Mouse (Mus musculus) kidney, adult 2 months (tissue): ENCODE data around the gene Hpn. TPM values are rescaled to one million over a fixed set of nuclear protein-coding genes. Genes with fewer than 3 reads are reported as not detected.
A peak's percentile ranks its signal among the peaks of the same experiment; 100 is the strongest.

Experiments
- DNase-seq: peaks from one replicate; pipeline ENCODE4 v3.0.0; 2021
- H3K27ac ChIP-seq: fragments of 200-500 bp; 2 replicates; pipeline ENCODE4 v1.5.1; 2012; ENCODE audit warnings: low read depth, low read length, control low read depth, inconsistent platforms; ENCODE audit not compliant: insufficient read depth
- H3K27me3 ChIP-seq: fragments of 200-500 bp; replicated peaks from 2 replicates; pipeline ENCODE4 v1.6.1; 2012; ENCODE audit warnings: mild to moderate bottlenecking, moderate library complexity, low read length, inconsistent platforms; ENCODE audit not compliant: control insufficient read depth, insufficient read depth
- H3K36me3 ChIP-seq: fragments of 200-500 bp; 2 replicates; pipeline ENCODE4 v1.6.1; 2012; ENCODE audit warnings: mild to moderate bottlenecking, moderate library complexity, low read length, inconsistent platforms; ENCODE audit not compliant: control insufficient read depth, insufficient read depth
- H3K4me1 ChIP-seq: fragments of 200-500 bp; 2 replicates; pipeline ENCODE4 v1.6.1; 2011; ENCODE audit warnings: low read length; ENCODE audit not compliant: control insufficient read depth, insufficient read depth
- H3K4me3 ChIP-seq: fragments of 200-500 bp; 2 replicates; pipeline ENCODE4 v1.5.1; 2011; ENCODE audit warnings: mild to moderate bottlenecking, low read depth, low read length, control low read depth; ENCODE audit not compliant: insufficient read depth
- CTCF ChIP-seq: fragments of 200-500 bp; conservative IDR thresholded peaks from 2 replicates; pipeline ENCODE4 v1.5.1; 2011; ENCODE audit warnings: low read depth, mild to moderate bottlenecking, control low read depth, low read length, moderate library complexity, mixed read lengths; ENCODE audit not compliant: insufficient read depth, insufficient read length
- POLR2A ChIP-seq: fragments of 200-500 bp; IDR thresholded peaks from one replicate; pipeline ENCODE4 v1.6.1; 2011; ENCODE audit warnings: low read depth, low read length, control low read depth
- WGBS: fragments of 180-500 bp; shearing (Covaris S2); methylation state at CpG from one replicate; pipeline ENCODE4 v1.1.7; 2018; 5-methylcytosine and 5-hydroxymethylcytosine counted together
- polyA plus RNA-seq: library from polyadenylated mRNA; depleted of rRNA; stranded (reverse); fragments of >200 nt; gene quantifications from 2 replicates; pipeline ENCODE4 v1.2.3, GENCODE M21; 2012

Hpn gene
- polyA plus RNA-seq, 1 experiment: 626 TPM

DNA sequence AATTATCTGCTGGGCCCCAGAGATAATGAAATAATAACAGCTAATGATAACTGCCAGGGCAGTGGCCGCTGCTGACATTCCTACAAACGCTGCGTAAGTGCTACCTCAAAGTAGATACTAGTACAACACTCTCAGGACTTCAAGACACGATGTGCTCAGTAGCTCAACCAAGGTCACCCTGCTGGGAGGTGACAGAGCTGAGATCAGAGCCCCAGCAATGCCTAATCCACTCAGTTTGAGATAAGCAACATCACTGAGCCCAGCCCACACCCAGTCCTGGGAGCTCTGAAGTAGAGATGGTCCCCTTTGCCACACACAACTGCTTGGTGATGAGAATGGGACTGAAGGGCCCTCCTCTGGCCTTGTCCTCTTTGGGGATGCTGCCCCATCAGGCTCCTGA, 25.2 kb upstream of the Hpn start:
- Histone ChIP-seq H3K27ac (no peak overlapping the region), H3K4me3 (no peak overlapping the region), H3K4me1 (no peaks in the 10 kb centered on the region), H3K36me3 (peaks cover 4% of the 10 kb centered on the region), H3K27me3 (no peaks in the 10 kb centered on the region)
- DNase-seq: no peak
- TF ChIP-seq POLR2A (no peak), CTCF (no peak)
- WGBS: 83% methylated on average over 4 of the region's 4 CpGs

DNA sequence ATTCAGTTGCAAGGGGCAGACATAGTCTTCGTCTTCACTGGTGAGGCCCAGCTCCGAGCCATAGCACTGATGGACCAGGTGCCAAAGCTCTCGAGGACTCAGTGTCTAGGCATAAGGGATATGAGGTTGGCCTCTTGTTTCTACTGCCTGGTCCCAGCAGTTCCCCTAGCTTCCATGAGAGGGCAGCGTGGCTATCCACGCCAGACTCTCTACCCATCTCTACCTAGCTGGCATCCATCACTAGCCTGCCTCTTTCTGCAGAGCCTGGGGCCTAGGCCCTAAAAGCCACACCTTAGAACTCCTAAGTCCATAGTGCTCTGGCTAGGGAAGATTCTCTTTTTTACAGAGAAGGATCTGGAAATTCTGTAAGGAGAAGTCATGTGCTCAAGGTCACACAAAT, 24.7 kb upstream of the Hpn start:
- peak; percentile 94 for TF ChIP-seq CTCF
- no peak for TF ChIP-seq POLR2A

DNA sequence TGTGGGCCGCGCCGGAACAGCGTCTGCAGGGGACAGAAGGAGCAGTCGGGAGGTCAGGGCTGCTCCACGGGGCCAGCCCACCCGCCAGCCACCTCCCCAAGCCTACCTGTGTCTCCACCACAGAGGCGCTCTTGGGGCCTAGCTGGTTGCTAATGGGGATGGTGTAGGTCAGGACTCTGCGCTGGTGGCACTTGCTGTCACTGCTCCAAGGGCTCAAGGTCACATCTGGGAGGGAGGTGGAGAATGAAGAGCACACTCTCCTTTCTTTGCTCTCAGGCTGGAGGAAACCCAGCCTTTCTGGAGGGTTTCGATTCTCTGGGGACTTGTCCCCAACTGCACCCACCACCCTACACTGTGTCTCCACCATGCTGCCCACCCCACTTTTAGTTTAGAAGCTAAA, 20.6 kb upstream of the Hpn start:
- no peak overlapping the region for H3K4me3 ChIP-seq
- H3K36me3 ChIP-seq: peaks cover 1% of the 10 kb centered on the region
- TF ChIP-seq CTCF: no peak
- TF ChIP-seq POLR2A: no peak
- H3K27ac ChIP-seq: no peak overlapping the region
- DNase-seq: no peak
- H3K4me1 ChIP-seq: no peaks in the 10 kb centered on the region
- H3K27me3 ChIP-seq: no peaks in the 10 kb centered on the region
- WGBS: 92% methylated on average over 10 of the region's 10 CpGs

More for the DNA sequence above, 24.7 kb upstream of the Hpn start:
- Histone ChIP-seq H3K4me1 (no peaks in the 10 kb centered on the region), H3K36me3 (peaks cover 4% of the 10 kb centered on the region), H3K4me3 (no peak overlapping the region), H3K27me3 (no peaks in the 10 kb centered on the region), H3K27ac (no peak overlapping the region)
- DNase-seq: peak; percentile 77
- 56% methylated on average over 5 of the region's 5 CpGs for WGBS

DNA sequence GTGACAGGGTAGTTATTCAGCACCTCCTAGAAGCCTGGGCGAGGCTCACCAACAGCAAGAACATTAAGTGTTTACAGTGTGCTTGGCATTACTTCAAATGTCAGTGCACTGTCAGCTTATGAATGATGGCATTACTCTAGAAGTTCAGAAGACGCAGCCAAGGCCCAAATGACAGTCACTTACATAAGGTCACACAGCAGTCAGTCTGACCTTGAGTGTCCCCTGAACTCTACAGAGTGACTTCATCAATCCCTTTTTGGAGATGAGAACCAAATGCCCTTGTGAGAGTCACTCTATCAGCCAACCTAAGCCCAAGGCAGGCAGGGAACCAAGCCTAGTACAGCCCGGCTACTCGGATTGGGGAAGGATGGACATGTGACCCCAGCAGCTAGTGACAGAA, 16.8 kb upstream of the Hpn start:
- no peaks in the 10 kb centered on the region; the same call in 1 of the 2 replicates for H3K36me3 ChIP-seq
- H3K27ac ChIP-seq: no peak overlapping the region
- TF ChIP-seq CTCF: no peak
- no peak for TF ChIP-seq POLR2A
- H3K4me3 ChIP-seq: no peak overlapping the region
- 83% methylated on average over 4 of the region's 4 CpGs for WGBS
- DNase-seq: no peak
- H3K27me3 ChIP-seq: no peaks in the 10 kb centered on the region
- no peaks in the 10 kb centered on the region; the same call in 1 of the 2 replicates for H3K4me1 ChIP-seq

DNA sequence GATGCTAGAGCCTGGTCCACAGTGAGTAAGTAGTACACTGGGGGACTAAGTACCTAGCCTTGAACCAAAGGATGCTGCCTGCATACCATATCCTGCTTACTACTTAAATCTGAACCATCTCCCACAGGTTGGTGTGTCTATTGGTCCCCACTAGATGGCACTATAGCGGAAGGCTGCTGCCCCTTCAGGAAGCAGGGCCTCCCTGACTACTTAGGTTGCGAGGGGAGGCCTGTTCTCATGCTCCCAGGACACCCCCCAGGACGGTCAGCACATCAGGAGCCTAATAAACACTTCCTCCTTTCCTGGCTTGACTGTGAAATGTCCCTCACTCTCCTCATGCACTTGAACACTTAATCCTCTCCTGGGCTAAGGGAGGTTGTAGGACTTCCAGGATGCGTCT, 15.8 kb upstream of the Hpn start:
- WGBS: 32% methylated on average over 4 of the region's 4 CpGs
- TF ChIP-seq CTCF: peak; percentile 87
- TF ChIP-seq POLR2A: no peak
- H3K27ac ChIP-seq: no peak overlapping the region
- H3K4me1 ChIP-seq: no peaks in the 10 kb centered on the region; the same call in 1 of the 2 replicates
- peak; percentile 65 for DNase-seq
- H3K27me3 ChIP-seq: no peaks in the 10 kb centered on the region
- H3K4me3 ChIP-seq: no peak overlapping the region
- H3K36me3 ChIP-seq: no peaks in the 10 kb centered on the region; the same call in 1 of the 2 replicates

DNA sequence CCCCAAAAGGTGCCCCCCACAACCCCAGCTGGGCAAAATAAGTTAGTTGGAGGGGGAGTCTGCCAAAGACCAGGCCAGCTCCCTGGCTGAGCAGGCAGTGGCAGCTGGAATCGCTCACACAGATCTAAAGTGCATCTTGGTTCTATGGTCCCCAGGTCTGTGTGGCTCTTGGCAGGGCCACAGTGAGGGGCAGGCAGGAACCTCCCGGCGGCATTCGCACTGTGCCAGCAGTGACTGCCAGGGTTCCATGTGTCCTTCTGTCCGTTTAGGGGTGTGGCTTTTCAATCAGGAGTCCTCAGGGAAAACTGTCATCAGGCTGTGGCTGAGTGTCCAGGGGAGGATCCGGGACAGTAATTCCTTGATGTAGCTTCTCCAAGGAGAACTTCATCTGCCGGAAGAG, 15.1 kb upstream of the Hpn start:
- Histone ChIP-seq H3K27ac (no peak overlapping the region), H3K27me3 (no peaks in the 10 kb centered on the region), H3K4me3 (no peak overlapping the region), H3K36me3 (no peaks in the 10 kb centered on the region), H3K4me1 (no peaks in the 10 kb centered on the region; the same call in 1 of the 2 replicates)
- no peak for DNase-seq
- TF ChIP-seq POLR2A (no peak), CTCF (no peak)
- WGBS: 87% methylated on average over 7 of the region's 7 CpGs

DNA sequence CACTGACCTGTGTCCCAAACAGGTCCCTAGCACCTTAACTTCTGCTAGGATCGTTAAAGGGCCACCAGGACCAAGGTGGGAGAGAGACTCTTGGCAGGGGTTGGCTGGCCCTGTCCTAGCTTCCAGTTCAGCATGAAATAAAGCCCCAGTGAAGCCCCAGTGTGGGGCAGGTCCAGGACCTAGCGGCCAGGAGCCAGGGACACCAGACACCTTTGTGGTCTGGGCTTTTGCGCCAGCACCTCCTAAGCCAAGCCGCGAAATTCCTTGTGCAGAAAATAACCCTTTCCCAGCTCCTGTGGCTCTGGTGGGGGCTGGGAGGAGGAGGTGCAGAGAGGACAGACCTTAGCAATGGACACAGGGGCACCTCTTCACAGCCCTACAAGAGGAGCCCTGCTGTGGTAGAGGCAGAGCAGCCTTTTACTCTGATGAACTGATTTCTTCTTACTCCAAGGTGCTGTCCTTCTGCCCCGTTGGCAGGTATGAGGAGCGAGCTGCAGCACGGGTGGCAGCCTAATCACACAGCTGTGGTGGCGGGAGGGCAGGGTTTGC, 13.1 kb upstream of the Hpn start:
- Histone ChIP-seq H3K36me3 (no peaks in the 10 kb centered on the region), H3K27me3 (no peaks in the 10 kb centered on the region), H3K4me3 (no peak overlapping the region), H3K4me1 (no peaks in the 10 kb centered on the region; the same call in 1 of the 2 replicates), H3K27ac (no peak overlapping the region)
- DNase-seq: no peak
- 60% methylated on average over 9 of the region's 9 CpGs for WGBS
- TF ChIP-seq POLR2A (no peak), CTCF (no peak)
